Comparison of ENCODE assay signal across 9 mouse cellular contexts in the genomic region with DNA sequence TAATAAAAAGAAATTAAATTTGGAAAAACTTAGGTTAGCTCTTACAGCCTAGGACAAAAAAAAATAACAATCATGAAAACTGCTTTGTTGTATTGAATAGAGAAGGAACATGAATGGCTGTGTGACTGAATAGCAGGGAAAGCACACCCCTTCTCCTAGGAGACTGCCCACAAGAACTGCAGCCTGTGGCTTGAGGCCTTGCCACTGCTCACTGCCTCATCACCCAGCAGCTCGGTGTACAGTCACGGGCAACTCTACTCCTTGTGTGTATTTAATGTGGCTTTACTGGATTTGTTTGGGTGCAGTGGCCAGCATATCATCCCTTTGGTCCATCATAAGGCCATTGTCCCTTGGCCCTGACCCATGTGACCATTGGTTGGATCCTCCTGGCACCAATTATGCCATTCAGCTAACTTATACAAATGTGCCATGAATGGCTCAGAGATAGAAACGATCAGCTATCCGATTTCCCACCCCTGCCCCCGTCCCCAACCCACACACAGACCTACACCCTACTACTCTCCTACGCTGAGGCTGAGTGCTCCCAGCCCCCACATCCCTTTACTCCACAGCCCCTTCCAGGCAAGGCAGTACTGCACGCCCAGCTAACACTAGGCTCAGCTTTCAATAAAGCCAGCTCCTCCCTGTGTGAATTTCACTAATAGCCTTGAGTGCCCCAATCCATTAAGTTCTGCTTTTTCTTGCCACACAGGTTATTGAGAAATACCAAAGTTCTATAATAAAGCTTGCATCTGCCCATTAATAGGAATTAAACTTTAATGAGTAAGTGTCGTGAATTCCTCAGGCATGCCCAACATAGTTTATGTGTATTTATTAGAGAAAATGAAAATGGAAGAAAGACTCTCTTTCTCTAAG.
DNase-seq lines count a peak whose midpoint lies in the region; ATAC-seq lines count a peak whose summit lies in the region.
"Had no signal": no experiment of that assay in that cellular context is flagged by ENCODE, and none has a peak within 500 bp of the region (broad histone marks: within the 10 kb centered on the region; RNA-seq: fewer than 3 reads in every experiment).

No protein-coding gene starts in this region.

- no peak for DNase-seq in kidney, adult 18-20 months
- DNase-seq in heart, postnatal 14 days: no peak
- DNase-seq in cerebellum, adult 18-20 months: no peak
- DNase-seq in cerebellum, adult 9-10 months: no peak

- intact Hi-C loops in heart, postnatal 14 days (cut with DNase I): no loop called here

- no peak overlapping the region for H3K9ac ChIP-seq in kidney, embryonic 16.5 days (replicated peaks; ENCODE audit: low read length)
- H3K9ac ChIP-seq in embryonic facial prominence, embryonic 15.5 days: no peak overlapping the region
- no peak overlapping the region for H3K9ac ChIP-seq in hindbrain, embryonic 16.5 days (ENCODE audit: low read depth, low read length)
- no peak overlapping the region for H3K9ac ChIP-seq in midbrain, embryonic 16.5 days (ENCODE audit: low read depth, low read length)
- H3K9ac ChIP-seq: heart, embryonic 12.5 days had no signal

- 35% methylated on average over 8 of the region's 8 CpGs for WGBS in kidney, embryonic 16.5 days
- WGBS in embryonic facial prominence, embryonic 15.5 days: 46% methylated on average over 8 of the region's 8 CpGs
- WGBS in hindbrain, embryonic 16.5 days: 24% methylated on average over 8 of the region's 8 CpGs
- 21% methylated on average over 8 of the region's 8 CpGs for WGBS in midbrain, embryonic 16.5 days

- H3K4me2 ChIP-seq in kidney, embryonic 16.5 days (replicated peaks; ENCODE audit: low read depth, low read length): no peak overlapping the region
- H3K4me2 ChIP-seq in embryonic facial prominence, embryonic 15.5 days (replicated peaks): no peak overlapping the region
- H3K4me2 ChIP-seq in hindbrain, embryonic 16.5 days (ENCODE audit: low read length): no peak overlapping the region
- no peak overlapping the region for H3K4me2 ChIP-seq in midbrain, embryonic 16.5 days (ENCODE audit: low read length)
- H3K4me2 ChIP-seq: heart, embryonic 12.5 days had no signal

- no peak overlapping the region for H3K4me3 ChIP-seq in kidney, embryonic 16.5 days (ENCODE audit: low read length)
- no peak overlapping the region for H3K4me3 ChIP-seq in embryonic facial prominence, embryonic 15.5 days (replicated peaks)
- H3K4me3 ChIP-seq in hindbrain, embryonic 16.5 days (ENCODE audit: low read length): no peak overlapping the region
- no peak overlapping the region for H3K4me3 ChIP-seq in midbrain, embryonic 16.5 days (ENCODE audit: low read depth, low read length)
- H3K4me3 ChIP-seq: heart, embryonic 12.5 days had no signal

- H3K9me3 ChIP-seq in kidney, embryonic 16.5 days (ENCODE audit: low read length): no peaks in the 10 kb centered on the region
- no peaks in the 10 kb centered on the region for H3K9me3 ChIP-seq in embryonic facial prominence, embryonic 15.5 days (replicated peaks)
- no peaks in the 10 kb centered on the region for H3K9me3 ChIP-seq in hindbrain, embryonic 16.5 days (ENCODE audit: control insufficient read depth, low read length)
- no peaks in the 10 kb centered on the region for H3K9me3 ChIP-seq in midbrain, embryonic 16.5 days (replicated peaks; ENCODE audit: control insufficient read depth, low read length, poor library complexity, severe bottlenecking)
- H3K9me3 ChIP-seq: heart, embryonic 12.5 days had no signal

- H3K27me3 ChIP-seq in kidney, embryonic 16.5 days (ENCODE audit: insufficient read depth, low read length): no peaks in the 10 kb centered on the region
- H3K27me3 ChIP-seq in embryonic facial prominence, embryonic 15.5 days: no peaks in the 10 kb centered on the region
- H3K27me3 ChIP-seq in hindbrain, embryonic 16.5 days (replicated peaks; ENCODE audit: control insufficient read depth, insufficient read depth, low read length): no peaks in the 10 kb centered on the region
- no peaks in the 10 kb centered on the region for H3K27me3 ChIP-seq in midbrain, embryonic 16.5 days (ENCODE audit: control insufficient read depth, insufficient read depth, low read depth, low read length)
- H3K27me3 ChIP-seq: heart, embryonic 12.5 days had no signal

- no peak overlapping the region for H3K27ac ChIP-seq in kidney, embryonic 16.5 days (ENCODE audit: low read length)
- 0 out of 2 replicates have a peak overlapping the region, but pooled peaks have one; percentile 8 for H3K27ac ChIP-seq in embryonic facial prominence, embryonic 15.5 days (replicated peaks)
- peak overlapping the region; percentile 68 for H3K27ac ChIP-seq in hindbrain, embryonic 16.5 days (ENCODE audit: low read depth, low read length)
- H3K27ac ChIP-seq in midbrain, embryonic 16.5 days (ENCODE audit: low read length): 0 out of 2 replicates have a peak overlapping the region, but pooled peaks have one; percentile 23

- H3K36me3 ChIP-seq in kidney, embryonic 16.5 days (ENCODE audit: insufficient read depth, low read length): no peaks in the 10 kb centered on the region
- no peaks in the 10 kb centered on the region for H3K36me3 ChIP-seq in embryonic facial prominence, embryonic 15.5 days
- H3K36me3 ChIP-seq in hindbrain, embryonic 16.5 days (ENCODE audit: control insufficient read depth, insufficient read depth, low read length): no peaks in the 10 kb centered on the region
- no peaks in the 10 kb centered on the region for H3K36me3 ChIP-seq in midbrain, embryonic 16.5 days (ENCODE audit: control insufficient read depth, insufficient read depth, low read length)
- H3K36me3 ChIP-seq: heart, embryonic 12.5 days had no signal

- peaks cover 12% of the 10 kb centered on the region for H3K4me1 ChIP-seq in kidney, embryonic 16.5 days (ENCODE audit: insufficient read depth, low read length)
- H3K4me1 ChIP-seq in embryonic facial prominence, embryonic 15.5 days: peaks cover 11% of the 10 kb centered on the region
- H3K4me1 ChIP-seq in hindbrain, embryonic 16.5 days (ENCODE audit: control insufficient read depth, insufficient read depth, low read depth, low read length): peaks cover 17% of the 10 kb centered on the region
- peaks cover 11% of the 10 kb centered on the region for H3K4me1 ChIP-seq in midbrain, embryonic 16.5 days (ENCODE audit: control insufficient read depth, insufficient read depth, low read length)

- ATAC-seq in kidney, embryonic 16.5 days (ENCODE audit: low FRiP score, low TSS enrichment): peak; percentile 89
- no peak for ATAC-seq in embryonic facial prominence, embryonic 15.5 days (ENCODE audit: insufficient number of reproducible peaks, low FRiP score, low TSS enrichment, low read depth)
- peak; percentile 80 for ATAC-seq in hindbrain, embryonic 16.5 days
- ATAC-seq in midbrain, embryonic 16.5 days: peak; percentile 73
